Mouse (Mus musculus) embryonic facial prominence, embryonic 13.5 days (tissue): ENCODE data around the gene Abcf1. TPM values are rescaled to one million over a fixed set of nuclear protein-coding genes. Genes with fewer than 3 reads are reported as not detected.

ENCODE experiments used
- ATAC-seq: fragments of 200-750 bp; cut with Nextera tagmentation; 2 replicates; pipeline ENCODE4 v1.8.0; 2017; ENCODE audit warnings: low read depth; ENCODE audit not compliant: insufficient number of reproducible peaks, insufficient read depth, low FRiP score, low TSS enrichment
- H3K27ac ChIP-seq: fragments of 300-500 bp; sonication (generic); 2 replicates; pipeline ENCODE4 v1.5.1; 2015; ENCODE audit warnings: moderate library complexity, mild to moderate bottlenecking, inconsistent platforms
- H3K27me3 ChIP-seq: fragments of 300-500 bp; sonication (generic); 2 replicates; pipeline ENCODE4 v1.6.1; 2015; ENCODE audit warnings: mild to moderate bottlenecking, inconsistent platforms
- H3K36me3 ChIP-seq: fragments of 300-500 bp; sonication (generic); 2 replicates; pipeline ENCODE4 v1.6.1; 2015; ENCODE audit warnings: mild to moderate bottlenecking, inconsistent platforms
- H3K4me1 ChIP-seq: fragments of 300-500 bp; sonication (generic); 2 replicates; pipeline ENCODE4 v1.6.1; 2015; ENCODE audit warnings: inconsistent platforms
- H3K4me2 ChIP-seq: fragments of 300-500 bp; sonication (generic); 2 replicates; pipeline ENCODE4 v1.6.1; 2015; ENCODE audit warnings: moderate library complexity, mild to moderate bottlenecking, inconsistent platforms
- H3K4me3 ChIP-seq: fragments of 300-500 bp; sonication (generic); 2 replicates; pipeline ENCODE4 v1.5.1; 2015; ENCODE audit warnings: mild to moderate bottlenecking, inconsistent platforms
- H3K9ac ChIP-seq: fragments of 300-500 bp; sonication (generic); 2 replicates; pipeline ENCODE4 v1.6.1; 2015; ENCODE audit warnings: mild to moderate bottlenecking, inconsistent platforms
- H3K9me3 ChIP-seq: fragments of 300-500 bp; sonication (generic); 2 replicates; pipeline ENCODE4 v1.6.1; 2016; ENCODE audit warnings: inconsistent platforms
- WGBS: fragments of 180-500 bp; shearing (Covaris S2); methylation state at CpG from one replicate; pipeline ENCODE4 v1.1.7; 2015; ENCODE audit warnings: mixed read lengths; 5-methylcytosine and 5-hydroxymethylcytosine counted together
- polyA plus RNA-seq: library from polyadenylated mRNA; unstranded; fragments of >200 nt; fragmentation: Nextera tagmentation; extraction: Ambion mirVana; gene quantifications from 2 replicates; pipeline ENCODE4 v1.2.1, GENCODE M21; 2015

Abcf1 gene
- polyA plus RNA-seq, 1 experiment from 2014 or later, result 110 TPM

- 56% methylated on average over 12 of the region's 12 CpGs for WGBS
- no peaks in the 10 kb centered on the region for H3K36me3 ChIP-seq
- H3K9me3 ChIP-seq, result no peaks in the 10 kb centered on the region
- H3K27me3 ChIP-seq, result no peaks in the 10 kb centered on the region
- no peak overlapping the region for H3K4me3 ChIP-seq
- ATAC-seq, result no peak
- H3K27ac ChIP-seq, result no peak overlapping the region
- H3K9ac ChIP-seq, result peak overlapping the region; percentile 40
- no peak overlapping the region for H3K4me2 ChIP-seq
- H3K4me1 ChIP-seq, result peaks cover 19% of the 10 kb centered on the region
Observed at GRCm38 (mm10) chr17:35997713-35998510, 28.4 kb upstream of the Abcf1 start.

- Histone ChIP-seq H3K4me2 (no peak overlapping the region), H3K27ac (no peak overlapping the region), H3K4me1 (peaks cover 19% of the 10 kb centered on the region), H3K4me3 (no peak overlapping the region), H3K36me3 (no peaks in the 10 kb centered on the region), H3K27me3 (no peaks in the 10 kb centered on the region), H3K9me3 (no peaks in the 10 kb centered on the region), H3K9ac (no peak overlapping the region)
- peak; percentile 49; the same call in 1 of the 2 replicates for ATAC-seq
- WGBS, result 1% methylated on average over 11 of the region's 11 CpGs
Observed at GRCm38 (mm10) chr17:35996949-35997348, 27.4 kb upstream of the Abcf1 start.

GRCm38 (mm10) chr17:35994879-35995240 is 25.3 kb upstream of the Abcf1 start:
- ATAC-seq, result no peak
- WGBS, result 3% methylated on average over 14 of the region's 14 CpGs
- 0 out of 2 replicates have a peak overlapping the region, but pooled peaks have one; percentile 35 for H3K27ac ChIP-seq

GRCm38 (mm10) chr17:35994175-35994878 is 24.8 kb upstream of the Abcf1 start:
- WGBS, result 3% methylated on average over 31 of the region's 31 CpGs
- Histone ChIP-seq H3K4me3 (peak overlapping the region; percentile 62), H3K9me3 (no peaks in the 10 kb centered on the region), H3K27ac (0 out of 2 replicates have a peak overlapping the region, but pooled peaks have one; percentile 35), H3K27me3 (no peaks in the 10 kb centered on the region), H3K36me3 (peaks cover 6% of the 10 kb centered on the region), H3K9ac (peak overlapping the region; percentile 73), H3K4me1 (peaks cover 19% of the 10 kb centered on the region), H3K4me2 (peak overlapping the region; percentile 79)
- peak; percentile 44; the same call in 1 of the 2 replicates for ATAC-seq

More at GRCm38 (mm10) chr17:35994879-35995240, 25.3 kb upstream of the Abcf1 start:
- no peaks in the 10 kb centered on the region for H3K9me3 ChIP-seq
- no peaks in the 10 kb centered on the region for H3K27me3 ChIP-seq
- H3K4me3 ChIP-seq, result peak overlapping the region; percentile 62
- H3K36me3 ChIP-seq, result peaks cover under 1% of the 10 kb centered on the region
- H3K4me1 ChIP-seq, result peaks cover 19% of the 10 kb centered on the region
- peak overlapping the region; percentile 79 for H3K4me2 ChIP-seq
- peak overlapping the region; percentile 73 for H3K9ac ChIP-seq

- Histone ChIP-seq H3K4me1 (peaks cover 19% of the 10 kb centered on the region), H3K4me2 (peak overlapping the region; percentile 79), H3K27me3 (no peaks in the 10 kb centered on the region), H3K36me3 (peaks cover 13% of the 10 kb centered on the region), H3K4me3 (peak overlapping the region; percentile 62; the same call in 1 of the 2 replicates), H3K9me3 (no peaks in the 10 kb centered on the region), H3K9ac (no peak overlapping the region), H3K27ac (no peak overlapping the region)
- peak; percentile 73 for ATAC-seq
- WGBS, result 9% methylated on average over 17 of the region's 17 CpGs
Observed at GRCm38 (mm10) chr17:35993675-35994074, 24.1 kb upstream of the Abcf1 start.

GRCm38 (mm10) chr17:35991781-35992180 is 22.2 kb upstream of the Abcf1 start:
- H3K27ac ChIP-seq, result no peak overlapping the region
- no peaks in the 10 kb centered on the region for H3K9me3 ChIP-seq
- H3K4me1 ChIP-seq, result peaks cover 12% of the 10 kb centered on the region
- H3K4me2 ChIP-seq, result no peak overlapping the region
- peaks cover 32% of the 10 kb centered on the region for H3K36me3 ChIP-seq
- WGBS, result 45% methylated on average over 10 of the region's 10 CpGs
- no peak overlapping the region for H3K4me3 ChIP-seq
- no peaks in the 10 kb centered on the region for H3K27me3 ChIP-seq
- ATAC-seq, result no peak
- no peak overlapping the region for H3K9ac ChIP-seq

- ATAC-seq, result no peak
- Histone ChIP-seq H3K4me1 (peaks cover 20% of the 10 kb centered on the region), H3K36me3 (peaks cover 51% of the 10 kb centered on the region), H3K4me3 (peak overlapping the region; percentile 97; the same call in 1 of the 2 replicates), H3K9me3 (no peaks in the 10 kb centered on the region), H3K4me2 (no peak overlapping the region), H3K27me3 (no peaks in the 10 kb centered on the region), H3K9ac (peak overlapping the region; percentile 91), H3K27ac (no peak overlapping the region)
- WGBS, result 93% methylated on average over 9 of the region's 9 CpGs
Observed at GRCm38 (mm10) chr17:35981776-35982175, 12.2 kb upstream of the Abcf1 start.

GRCm38 (mm10) chr17:35980363-35980754 is 10.8 kb upstream of the Abcf1 start:
- peaks cover 42% of the 10 kb centered on the region for H3K36me3 ChIP-seq

GRCm38 (mm10) chr17:35979401-35980362 is 10.1 kb upstream of the Abcf1 start, which contains the start of the genes Gnl1 and Prr3:
Gene Gnl1, plus strand, starts transcription at chr17:35979851.
Gene Prr3, minus strand, starts transcription at chr17:35980236.
- H3K27me3 ChIP-seq, result no peaks in the 10 kb centered on the region
- peak; percentile 79 for ATAC-seq
- peak within 1 kb of the TSS; percentile 83 for H3K4me2 ChIP-seq
- H3K4me1 ChIP-seq, result peaks cover 20% of the 10 kb centered on the region
- peak within 1 kb of the TSS; percentile 97 for H3K4me3 ChIP-seq
- H3K36me3 ChIP-seq, result peaks cover 42% of the 10 kb centered on the region
- no peaks in the 10 kb centered on the region for H3K9me3 ChIP-seq
- H3K27ac ChIP-seq, result peak within 1 kb of the TSS; percentile 97
- H3K9ac ChIP-seq, result peak within 1 kb of the TSS; percentile 91
- WGBS, result under 1% methylated on average over 86 of the region's 109 CpGs

More at GRCm38 (mm10) chr17:35980363-35980754, 10.8 kb upstream of the Abcf1 start:
- Histone ChIP-seq H3K9ac (peak overlapping the region; percentile 91), H3K4me2 (peak overlapping the region; percentile 83), H3K4me1 (peaks cover 20% of the 10 kb centered on the region), H3K27ac (peak overlapping the region; percentile 97), H3K4me3 (peak overlapping the region; percentile 97), H3K9me3 (no peaks in the 10 kb centered on the region), H3K27me3 (no peaks in the 10 kb centered on the region)
- 1% methylated on average over 26 of the region's 29 CpGs for WGBS
- ATAC-seq, result peak; percentile 15; the same call in 1 of the 2 replicates

GRCm38 (mm10) chr17:35978811-35979400 is 9.3 kb upstream of the Abcf1 start:
- Histone ChIP-seq H3K27ac (peak overlapping the region; percentile 97), H3K4me1 (peaks cover 20% of the 10 kb centered on the region), H3K4me2 (peak overlapping the region; percentile 83), H3K9ac (peak overlapping the region; percentile 91), H3K27me3 (no peaks in the 10 kb centered on the region), H3K9me3 (no peaks in the 10 kb centered on the region), H3K4me3 (peak overlapping the region; percentile 97), H3K36me3 (peaks cover 46% of the 10 kb centered on the region)
- ATAC-seq, result peak; percentile 61
- WGBS, result under 1% methylated on average over 41 of the region's 41 CpGs
